Mouse (Mus musculus): ENCODE data around the gene Acp7. TPM values are rescaled to one million over a fixed set of nuclear protein-coding genes. Genes with fewer than 3 reads are reported as not detected.

Acp7 gene
- polyA plus RNA-seq, 1 experiment from 2014 or later = 0.31 TPM

DNA sequence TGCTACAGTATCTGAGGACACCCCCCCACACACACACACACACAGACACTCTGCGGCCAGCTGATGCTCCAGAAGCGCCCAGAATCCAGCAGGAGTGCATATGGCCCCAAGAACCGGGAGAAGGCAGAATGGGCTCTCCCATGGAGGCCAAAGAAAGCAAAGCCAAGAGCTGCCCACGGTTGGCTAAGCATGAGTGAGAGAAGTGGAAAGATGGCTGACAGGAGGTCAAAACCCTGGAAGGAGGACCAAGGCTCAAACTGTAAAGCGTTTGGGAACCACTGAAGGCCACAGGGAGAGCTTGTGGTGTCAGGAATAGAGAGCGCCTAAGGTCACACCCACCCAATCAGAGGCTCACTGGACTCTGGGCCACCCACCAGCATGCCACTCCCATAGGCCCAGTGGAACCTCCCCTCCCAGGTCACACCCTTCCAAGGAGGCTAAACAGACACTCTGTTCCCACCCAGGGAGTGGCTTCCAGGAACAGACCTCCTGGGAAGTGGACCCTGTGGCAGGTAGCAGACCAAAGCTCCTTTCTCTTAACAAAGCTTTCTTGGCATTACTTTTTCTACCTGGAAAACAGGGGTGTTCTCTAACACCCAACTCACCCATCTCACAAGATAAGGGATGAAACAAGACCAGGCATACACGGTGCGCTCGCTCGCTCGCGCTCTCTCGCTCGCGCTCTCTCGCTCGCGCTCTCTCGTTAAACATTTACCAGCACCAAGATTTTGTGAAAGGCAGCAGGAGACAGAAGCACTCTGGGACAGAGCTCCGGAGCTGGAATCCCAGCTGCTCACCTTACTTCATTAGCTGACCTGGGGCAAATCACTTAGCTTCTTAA is 34.5 kb downstream of the Acp7 start:
- H3K36me3 ChIP-seq (ENCODE audit: control insufficient read depth, insufficient read depth, low read length) = no peaks in the 10 kb centered on the region
- WGBS = 34% methylated on average over 20 of the region's 20 CpGs
- no peaks in the 10 kb centered on the region for H3K27me3 ChIP-seq (replicated peaks; ENCODE audit: control insufficient read depth, insufficient read depth, low read length)
- H3K27ac ChIP-seq (ENCODE audit: low read depth, low read length) = peak overlapping the region; percentile 63
- no peak for ATAC-seq
- H3K4me1 ChIP-seq (ENCODE audit: control insufficient read depth, insufficient read depth, low read depth, low read length) = peaks cover 32% of the 10 kb centered on the region
- H3K4me2 ChIP-seq (ENCODE audit: low read length) = peak overlapping the region; percentile 91
- peak overlapping the region; percentile 80 for H3K9ac ChIP-seq (ENCODE audit: low read depth, low read length)
- H3K9me3 ChIP-seq (ENCODE audit: control insufficient read depth, low read length) = no peaks in the 10 kb centered on the region
- H3K4me3 ChIP-seq (ENCODE audit: low read length) = peak overlapping the region; percentile 71

DNA sequence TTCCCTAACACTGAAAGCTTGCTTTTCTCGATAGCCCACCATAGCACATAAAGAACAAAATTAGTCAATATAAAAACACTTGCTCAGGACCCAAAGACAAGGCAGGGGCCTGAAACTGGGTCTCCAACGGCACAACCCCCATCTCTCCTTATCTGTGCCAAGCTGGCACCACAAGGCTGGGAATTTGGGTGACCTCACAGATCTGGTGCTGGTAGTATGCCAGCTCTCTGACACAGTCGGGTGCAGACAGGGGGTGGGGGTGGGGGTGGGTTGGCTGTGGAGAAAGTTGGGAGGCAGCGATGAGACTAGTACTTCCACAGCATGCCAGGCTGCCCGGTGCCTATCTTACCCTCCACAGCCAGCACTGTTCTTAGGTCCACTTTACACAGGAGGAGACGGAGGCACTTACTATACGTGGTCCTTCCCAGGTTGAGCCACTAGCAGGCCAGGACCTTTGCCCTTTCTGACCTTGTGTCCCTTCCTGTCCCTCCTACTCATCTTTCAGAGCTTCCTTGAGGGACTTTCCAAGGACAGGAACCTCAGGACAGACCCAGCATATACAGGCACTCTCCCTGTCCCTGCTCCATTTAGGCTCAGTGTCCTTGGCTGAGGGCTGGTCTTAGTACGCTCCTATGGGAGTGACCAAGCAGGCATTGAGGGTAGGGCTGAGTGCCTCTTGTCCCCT is 35.2 kb downstream of the Acp7 start:
- ATAC-seq = no peak
- 61% methylated on average over 8 of the region's 8 CpGs for WGBS
- Histone ChIP-seq H3K4me3 (ENCODE audit: low read length) (no peak overlapping the region), H3K9me3 (ENCODE audit: control insufficient read depth, low read length) (no peaks in the 10 kb centered on the region), H3K9ac (ENCODE audit: low read depth, low read length) (no peak overlapping the region; the same call in 1 of the 2 replicates), H3K27me3 (replicated peaks; ENCODE audit: control insufficient read depth, insufficient read depth, low read length) (no peaks in the 10 kb centered on the region), H3K4me2 (ENCODE audit: low read length) (no peak overlapping the region), H3K4me1 (ENCODE audit: control insufficient read depth, insufficient read depth, low read depth, low read length) (peaks cover 28% of the 10 kb centered on the region), H3K27ac (ENCODE audit: low read depth, low read length) (no peak overlapping the region), H3K36me3 (ENCODE audit: control insufficient read depth, insufficient read depth, low read length) (no peaks in the 10 kb centered on the region)

DNA sequence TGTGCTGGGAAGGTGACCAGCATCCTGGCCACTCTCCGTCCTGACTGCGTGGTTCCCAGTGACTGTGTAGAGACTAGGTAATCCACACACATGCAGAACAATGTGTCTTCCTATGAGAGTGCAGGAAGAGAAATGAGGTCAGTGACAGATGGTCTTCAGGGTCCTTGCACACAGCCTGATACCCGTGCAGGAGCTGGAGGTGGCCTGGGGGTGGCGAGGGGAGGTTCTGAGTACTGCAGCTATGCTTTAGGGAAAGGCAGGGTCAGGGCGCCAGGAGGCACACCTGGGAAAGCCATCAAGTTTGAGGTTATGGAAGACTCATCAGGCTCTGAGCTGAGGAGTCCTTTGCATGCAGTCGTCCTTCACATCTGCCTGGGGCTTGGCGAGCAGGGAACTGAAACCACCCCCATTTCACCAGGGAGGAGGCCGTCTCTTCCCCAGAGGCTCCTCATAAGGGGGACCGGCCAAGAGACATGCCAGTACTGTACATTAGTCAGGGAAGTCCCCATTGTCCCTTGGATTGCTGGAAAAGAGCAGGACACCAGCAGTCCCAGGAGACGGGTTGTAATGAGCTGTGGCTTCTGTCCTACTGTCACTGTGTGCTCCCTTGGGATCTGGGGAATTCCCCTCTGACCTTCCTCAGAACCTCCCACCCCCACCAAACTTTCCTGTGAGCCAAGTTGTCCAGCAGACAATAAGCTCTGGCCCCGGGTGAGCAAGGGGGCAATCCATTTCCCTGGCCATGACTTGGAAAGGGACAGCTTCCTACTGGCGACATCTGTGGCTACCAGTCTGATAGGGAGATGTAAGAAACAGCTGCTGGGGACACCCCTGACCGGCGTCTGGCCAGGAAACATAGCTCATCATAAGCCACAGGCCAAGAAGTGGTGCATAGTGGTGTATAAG is 37.7 kb downstream of the Acp7 start:
- Histone ChIP-seq H3K36me3 (ENCODE audit: control insufficient read depth, insufficient read depth, low read length) (no peaks in the 10 kb centered on the region), H3K27ac (ENCODE audit: low read depth, low read length) (no peak overlapping the region), H3K9me3 (ENCODE audit: control insufficient read depth, low read length) (no peaks in the 10 kb centered on the region), H3K4me3 (ENCODE audit: low read length) (no peak overlapping the region), H3K9ac (ENCODE audit: low read depth, low read length) (no peak overlapping the region), H3K4me2 (ENCODE audit: low read length) (no peak overlapping the region), H3K27me3 (replicated peaks; ENCODE audit: control insufficient read depth, insufficient read depth, low read length) (no peaks in the 10 kb centered on the region), H3K4me1 (ENCODE audit: control insufficient read depth, insufficient read depth, low read depth, low read length) (peaks cover 28% of the 10 kb centered on the region)
- 47% methylated on average over 14 of the region's 14 CpGs for WGBS
- no peak for ATAC-seq

DNA sequence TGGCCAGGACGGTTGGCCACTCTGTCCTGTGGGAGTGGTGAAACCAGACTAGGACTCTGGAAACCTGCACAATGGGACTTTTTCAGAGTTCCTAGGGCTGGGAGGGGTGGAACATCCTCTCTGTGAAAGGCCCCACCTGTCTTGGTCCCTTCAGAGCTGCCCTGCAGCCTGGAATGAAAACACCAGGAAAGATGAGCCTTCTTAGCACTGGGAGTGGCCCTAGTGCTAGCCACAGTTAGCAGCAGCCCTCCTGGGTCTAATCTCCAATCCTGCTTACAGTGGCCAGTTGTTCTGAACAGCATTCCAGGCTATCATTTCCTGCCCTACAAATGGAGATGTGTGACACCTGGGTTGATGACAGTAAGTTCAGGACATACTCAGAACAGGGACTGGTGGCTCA is 39.3 kb downstream of the Acp7 start:
- Histone ChIP-seq H3K4me3 (ENCODE audit: low read length) (no peak overlapping the region), H3K27ac (ENCODE audit: low read depth, low read length) (no peak overlapping the region), H3K27me3 (replicated peaks; ENCODE audit: control insufficient read depth, insufficient read depth, low read length) (no peaks in the 10 kb centered on the region), H3K9ac (ENCODE audit: low read depth, low read length) (no peak overlapping the region), H3K4me1 (ENCODE audit: control insufficient read depth, insufficient read depth, low read depth, low read length) (peaks cover 39% of the 10 kb centered on the region), H3K36me3 (ENCODE audit: control insufficient read depth, insufficient read depth, low read length) (no peaks in the 10 kb centered on the region), H3K4me2 (ENCODE audit: low read length) (no peak overlapping the region), H3K9me3 (ENCODE audit: control insufficient read depth, low read length) (no peaks in the 10 kb centered on the region)
- ATAC-seq = no peak
- 67% methylated on average over 1 of the region's 1 CpGs for WGBS

DNA sequence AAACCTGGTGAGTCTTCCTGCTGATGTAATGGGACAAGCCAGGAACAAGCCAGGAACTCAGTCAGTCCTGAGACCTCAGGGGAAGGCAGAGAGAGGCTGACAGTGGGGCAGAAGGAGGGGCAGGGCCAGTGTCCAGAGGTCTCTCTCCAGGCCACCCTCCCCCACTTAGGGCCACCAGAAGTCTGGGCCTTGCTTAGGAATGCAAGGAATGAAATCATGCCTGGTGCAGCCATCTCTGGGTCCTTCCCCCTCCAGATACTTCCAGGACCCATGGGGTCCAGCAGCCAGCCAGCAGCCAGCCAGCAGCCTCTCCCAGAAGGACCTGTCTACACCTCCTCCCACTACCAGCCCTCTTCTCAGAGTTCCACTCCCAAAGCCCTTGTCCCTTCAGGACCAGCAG is 43.5 kb downstream of the Acp7 start:
- H3K4me3 ChIP-seq (ENCODE audit: low read length) = no peak overlapping the region
- peaks cover 38% of the 10 kb centered on the region for H3K4me1 ChIP-seq (ENCODE audit: control insufficient read depth, insufficient read depth, low read depth, low read length)
- H3K27ac ChIP-seq (ENCODE audit: low read depth, low read length) = 0 out of 2 replicates have a peak overlapping the region, but pooled peaks have one; percentile 31
- ATAC-seq = no peak
- H3K36me3 ChIP-seq (ENCODE audit: control insufficient read depth, insufficient read depth, low read length) = no peaks in the 10 kb centered on the region
- no peak overlapping the region for H3K9ac ChIP-seq (ENCODE audit: low read depth, low read length)
- no peaks in the 10 kb centered on the region for H3K9me3 ChIP-seq (ENCODE audit: control insufficient read depth, low read length)
- H3K4me2 ChIP-seq (ENCODE audit: low read length) = no peak overlapping the region
- no peaks in the 10 kb centered on the region for H3K27me3 ChIP-seq (replicated peaks; ENCODE audit: control insufficient read depth, insufficient read depth, low read length)

DNA sequence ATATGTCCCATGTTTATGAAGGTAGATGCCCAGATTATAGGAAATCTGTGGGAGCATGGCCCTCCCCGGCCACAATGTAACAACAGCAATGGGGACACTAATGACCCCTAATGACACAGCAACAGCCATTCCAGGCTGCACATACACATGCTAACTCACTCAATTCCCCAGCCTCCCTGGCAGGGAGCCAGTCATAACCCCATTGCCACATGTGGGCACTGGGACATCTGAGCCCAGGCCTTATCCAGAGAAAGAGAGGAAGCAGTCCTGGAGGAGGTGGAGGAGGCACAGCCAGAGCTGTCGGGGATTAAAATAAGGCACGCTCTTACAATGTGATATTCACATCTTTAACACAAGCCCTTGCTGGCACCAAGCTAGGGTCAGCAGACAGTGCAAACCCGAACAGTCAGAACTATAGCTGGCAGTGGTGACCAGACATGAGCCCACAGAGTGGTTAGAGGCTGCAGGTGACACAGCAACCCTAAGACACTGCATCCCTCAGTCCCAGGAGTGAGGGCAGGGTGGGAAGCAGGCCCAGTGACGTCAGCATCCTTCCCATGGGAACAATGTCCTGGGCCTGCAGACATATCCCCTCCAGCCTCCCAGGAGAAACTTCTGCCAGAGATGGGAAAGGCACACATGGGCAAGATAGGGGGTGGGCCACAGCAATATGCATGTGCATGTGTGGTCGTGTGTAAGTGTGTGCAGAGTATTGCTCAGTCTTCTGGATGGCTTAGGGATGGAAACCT is 44.3 kb downstream of the Acp7 start:
- no peaks in the 10 kb centered on the region for H3K27me3 ChIP-seq (replicated peaks; ENCODE audit: control insufficient read depth, insufficient read depth, low read length)
- no peak overlapping the region for H3K9ac ChIP-seq (ENCODE audit: low read depth, low read length)
- 46% methylated on average over 6 of the region's 6 CpGs for WGBS
- no peaks in the 10 kb centered on the region for H3K36me3 ChIP-seq (ENCODE audit: control insufficient read depth, insufficient read depth, low read length)
- no peak overlapping the region for H3K27ac ChIP-seq (ENCODE audit: low read depth, low read length)
- no peak overlapping the region for H3K4me2 ChIP-seq (ENCODE audit: low read length)
- H3K4me3 ChIP-seq (ENCODE audit: low read length) = no peak overlapping the region
- ATAC-seq = 0 out of 2 replicates have a peak, but pooled peaks have one; percentile 16
- no peaks in the 10 kb centered on the region for H3K9me3 ChIP-seq (ENCODE audit: control insufficient read depth, low read length)
- H3K4me1 ChIP-seq (ENCODE audit: control insufficient read depth, insufficient read depth, low read depth, low read length) = peaks cover 35% of the 10 kb centered on the region

DNA sequence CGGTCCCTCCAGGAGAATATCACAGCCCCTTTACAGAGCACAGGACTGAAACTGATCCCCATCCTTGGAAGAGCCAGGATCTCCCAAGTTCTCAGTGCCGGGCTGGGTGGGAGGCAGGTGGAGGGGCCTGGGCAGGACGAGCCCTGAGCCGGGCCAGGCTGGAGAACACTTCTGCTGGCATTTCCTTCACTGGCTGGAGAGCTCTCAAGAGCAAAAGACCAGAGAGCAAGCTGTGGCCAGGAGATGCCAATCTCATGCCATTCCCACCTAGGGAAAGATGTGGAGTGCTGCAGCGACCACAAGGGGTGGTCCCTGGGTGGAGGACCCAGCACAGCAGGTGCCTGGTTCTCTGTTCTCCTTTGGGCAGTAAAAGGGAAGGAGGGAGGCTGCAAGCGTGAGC is 46.1 kb downstream of the Acp7 start:
- Histone ChIP-seq H3K4me1 (ENCODE audit: control insufficient read depth, insufficient read depth, low read depth, low read length) (peaks cover 35% of the 10 kb centered on the region), H3K27ac (ENCODE audit: low read depth, low read length) (no peak overlapping the region), H3K4me3 (ENCODE audit: low read length) (no peak overlapping the region), H3K9me3 (ENCODE audit: control insufficient read depth, low read length) (no peaks in the 10 kb centered on the region), H3K36me3 (ENCODE audit: control insufficient read depth, insufficient read depth, low read length) (no peaks in the 10 kb centered on the region), H3K27me3 (replicated peaks; ENCODE audit: control insufficient read depth, insufficient read depth, low read length) (no peaks in the 10 kb centered on the region), H3K9ac (ENCODE audit: low read depth, low read length) (no peak overlapping the region), H3K4me2 (ENCODE audit: low read length) (no peak overlapping the region)
- WGBS = 82% methylated on average over 6 of the region's 6 CpGs
- no peak for ATAC-seq

DNA sequence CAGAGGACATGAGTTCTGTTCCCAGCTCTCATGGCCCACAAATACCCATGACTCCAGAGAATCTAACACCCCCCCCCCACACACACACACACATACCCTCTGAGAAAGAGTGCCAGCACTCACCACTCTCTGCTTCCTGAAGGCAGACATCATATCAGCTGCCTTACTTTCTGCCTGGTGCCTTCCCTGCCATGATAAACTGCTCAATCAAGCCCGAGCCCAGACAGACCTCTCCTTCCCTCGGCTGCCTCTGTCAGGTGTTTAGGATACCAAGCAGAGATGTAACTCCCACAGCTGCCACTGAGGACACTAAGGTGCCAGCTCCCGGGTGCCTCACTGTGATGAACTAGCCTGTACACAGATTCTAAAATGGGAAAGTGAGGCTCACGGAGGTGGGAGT is 46.7 kb downstream of the Acp7 start:
- Histone ChIP-seq H3K9me3 (ENCODE audit: control insufficient read depth, low read length) (no peaks in the 10 kb centered on the region), H3K27ac (ENCODE audit: low read depth, low read length) (no peak overlapping the region), H3K4me2 (ENCODE audit: low read length) (no peak overlapping the region), H3K9ac (ENCODE audit: low read depth, low read length) (no peak overlapping the region), H3K4me1 (ENCODE audit: control insufficient read depth, insufficient read depth, low read depth, low read length) (peaks cover 35% of the 10 kb centered on the region), H3K27me3 (replicated peaks; ENCODE audit: control insufficient read depth, insufficient read depth, low read length) (no peaks in the 10 kb centered on the region), H3K4me3 (ENCODE audit: low read length) (no peak overlapping the region), H3K36me3 (ENCODE audit: control insufficient read depth, insufficient read depth, low read length) (no peaks in the 10 kb centered on the region)
- ATAC-seq = no peak
- WGBS = 74% methylated on average over 4 of the region's 4 CpGs

All from hindbrain, embryonic 16.5 days (tissue).